Comparison of ENCODE assay signal across 9 mouse cellular contexts in the genomic region with DNA sequence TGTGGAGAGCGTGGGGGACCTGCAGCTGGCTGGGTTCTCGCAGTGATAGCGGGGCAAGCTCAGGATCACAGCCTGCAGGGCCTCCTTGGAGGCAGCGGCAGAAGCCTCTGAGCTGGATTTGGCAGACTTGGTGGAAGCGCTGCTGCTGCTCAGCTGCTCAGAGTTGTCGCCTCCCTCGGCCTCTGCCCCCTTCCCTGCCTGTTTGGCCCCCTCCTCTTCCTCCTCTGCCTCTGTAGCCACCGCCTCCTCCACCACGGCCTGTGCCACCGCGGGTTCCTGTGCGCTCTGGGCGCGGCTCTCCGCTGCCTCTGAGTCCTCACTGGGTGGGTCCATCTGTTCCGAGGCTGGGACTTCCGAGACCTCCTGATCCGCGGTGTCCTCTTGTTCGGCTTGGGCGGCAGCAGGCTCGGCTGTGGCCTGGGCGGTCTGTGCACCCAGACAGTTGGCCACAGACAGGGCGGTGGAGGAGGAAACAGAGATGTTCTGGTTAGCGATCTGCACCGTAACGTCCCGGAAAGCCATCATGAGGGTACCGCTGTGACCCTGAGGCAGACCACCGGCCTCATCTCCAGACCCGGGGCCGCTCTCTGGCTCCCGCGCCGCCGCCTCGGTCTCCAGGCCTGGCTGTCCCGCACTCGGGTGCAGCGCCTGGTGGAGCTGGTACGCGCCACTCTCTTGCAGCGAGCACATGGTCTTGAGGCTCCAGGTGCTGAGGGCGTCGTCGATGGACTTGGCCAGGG.
A peak's percentile ranks its signal among the peaks of the same experiment; 100 is the strongest.
DNase-seq lines count a peak whose midpoint lies in the region; ATAC-seq lines count a peak whose summit lies in the region.
"Had no signal": no experiment of that assay in that cellular context is flagged by ENCODE, and none has a peak within 500 bp of the region (broad histone marks: within the 10 kb centered on the region; RNA-seq: fewer than 3 reads in every experiment).

No protein-coding gene starts in this region.

- no peak for DNase-seq in kidney, postnatal 10 days
- DNase-seq in embryo, embryonic 10 days (ENCODE audit: low spot score), result peak; percentile 38
- DNase-seq in midbrain, embryonic 14.5 days, result no peak
- DNase-seq in thymus, postnatal 14 days, result no peak
- no peak for DNase-seq in cerebellum, postnatal 4 days (ENCODE audit: low spot score in 2 of 2)
- DNase-seq in thymus, adult 18-20 months, result no peak
- DNase-seq: cerebellum, adult 18-20 months had no signal

- H3K27ac ChIP-seq in kidney, embryonic 14.5 days (ENCODE audit: low read depth, low read length), result no peak overlapping the region
- no peak overlapping the region for H3K27ac ChIP-seq in heart, embryonic 15.5 days
- no peak overlapping the region for H3K27ac ChIP-seq in midbrain, embryonic 14.5 days (replicated peaks; ENCODE audit: low read depth, low read length)

- peak overlapping the region; percentile 44 for H3K4me2 ChIP-seq in kidney, embryonic 14.5 days (replicated peaks; ENCODE audit: low read depth, low read length)
- H3K4me2 ChIP-seq in heart, embryonic 15.5 days, result peak overlapping the region; percentile 29
- peak overlapping the region; percentile 35 for H3K4me2 ChIP-seq in midbrain, embryonic 14.5 days (ENCODE audit: low read length)

- 2% methylated on average over 46 of the region's 46 CpGs for WGBS in kidney, embryonic 14.5 days
- 2% methylated on average over 46 of the region's 46 CpGs for WGBS in heart, embryonic 15.5 days
- 3% methylated on average over 45 of the region's 46 CpGs for WGBS in midbrain, embryonic 14.5 days

- H3K27me3 ChIP-seq in kidney, embryonic 14.5 days (ENCODE audit: control insufficient read depth, insufficient read depth, low read length), result peaks cover 45% of the 10 kb centered on the region
- peaks cover 76% of the 10 kb centered on the region for H3K27me3 ChIP-seq in heart, embryonic 15.5 days
- H3K27me3 ChIP-seq in midbrain, embryonic 14.5 days (ENCODE audit: control insufficient read depth, insufficient read depth, low read length), result peaks cover 32% of the 10 kb centered on the region

- H3K36me3 ChIP-seq in kidney, embryonic 14.5 days (ENCODE audit: control insufficient read depth, insufficient read depth, low read length), result no peaks in the 10 kb centered on the region
- H3K36me3 ChIP-seq in heart, embryonic 15.5 days, result no peaks in the 10 kb centered on the region
- H3K36me3 ChIP-seq in midbrain, embryonic 14.5 days (ENCODE audit: control insufficient read depth, insufficient read depth, low read length), result no peaks in the 10 kb centered on the region

- no peaks in the 10 kb centered on the region for H3K9me3 ChIP-seq in kidney, embryonic 14.5 days (ENCODE audit: control insufficient read depth, low read length)
- H3K9me3 ChIP-seq in heart, embryonic 15.5 days (replicated peaks), result no peaks in the 10 kb centered on the region
- H3K9me3 ChIP-seq in midbrain, embryonic 14.5 days (ENCODE audit: control insufficient read depth, low read length), result no peaks in the 10 kb centered on the region

- peak; percentile 62 for ATAC-seq in kidney, embryonic 14.5 days (ENCODE audit: low FRiP score, low TSS enrichment)
- ATAC-seq in heart, embryonic 15.5 days (replicated peaks; ENCODE audit: insufficient number of reproducible peaks, insufficient read depth, low FRiP score, low read depth), result no peak
- ATAC-seq in midbrain, embryonic 14.5 days (ENCODE audit: low FRiP score, low TSS enrichment), result no peak

- peak overlapping the region; percentile 12; the same call in 1 of the 2 replicates for H3K9ac ChIP-seq in kidney, embryonic 14.5 days (ENCODE audit: low read depth, low read length)
- H3K9ac ChIP-seq in heart, embryonic 15.5 days, result no peak overlapping the region
- no peak overlapping the region for H3K9ac ChIP-seq in midbrain, embryonic 14.5 days (replicated peaks; ENCODE audit: low read length)

- peak overlapping the region; percentile 30 for H3K4me3 ChIP-seq in kidney, embryonic 14.5 days (ENCODE audit: low read length)
- peak overlapping the region; percentile 14; the same call in 1 of the 2 replicates for H3K4me3 ChIP-seq in heart, embryonic 15.5 days
- H3K4me3 ChIP-seq in midbrain, embryonic 14.5 days (replicated peaks; ENCODE audit: low read depth, low read length), result 0 out of 2 replicates have a peak overlapping the region, but pooled peaks have one; percentile 8

- H3K4me1 ChIP-seq in kidney, embryonic 14.5 days (ENCODE audit: control insufficient read depth, insufficient read depth, low read length), result peaks cover 4% of the 10 kb centered on the region; the same call in 1 of the 2 replicates
- H3K4me1 ChIP-seq in heart, embryonic 15.5 days (replicated peaks), result 0 out of 2 replicates have a peak, but pooled peaks cover 5% of the 10 kb centered on the region
- H3K4me1 ChIP-seq in midbrain, embryonic 14.5 days (ENCODE audit: control insufficient read depth, insufficient read depth, low read length), result no peaks in the 10 kb centered on the region
